Mouse (Mus musculus) lung, adult 2 months (tissue): ENCODE results near the gene Cryba1. TPM values are rescaled to one million over a fixed set of nuclear protein-coding genes. Genes with fewer than 3 reads are reported as not detected.

ENCODE experiments used
- DNase-seq: peaks from one replicate; pipeline ENCODE4 v3.0.0; 2022
- H3K4me1 ChIP-seq: fragments of 200-500 bp; 2 replicates; pipeline ENCODE4 v1.6.1; 2011; ENCODE audit warnings: low read length; ENCODE audit not compliant: control insufficient read depth, insufficient read depth
- H3K4me3 ChIP-seq: fragments of 200-500 bp; replicated peaks from 2 replicates; pipeline ENCODE3; 2011; ENCODE audit warnings: low read depth, mild to moderate bottlenecking, control low read depth, low read length; ENCODE audit errors: extremely low read depth
- CTCF ChIP-seq: fragments of 200-500 bp; IDR thresholded peaks from 2 replicates; pipeline ENCODE4 v1.5.1; 2011; ENCODE audit warnings: mild to moderate bottlenecking, low read length, control low read depth; ENCODE audit not compliant: insufficient read depth
- POLR2A ChIP-seq: fragments of 200-500 bp; IDR thresholded peaks from 2 replicates; pipeline ENCODE4 v1.6.1; 2011; ENCODE audit warnings: low read depth, mild to moderate bottlenecking, control low read depth, low read length, borderline replicate concordance; ENCODE audit errors: extremely low read depth
- WGBS: fragments of 180-500 bp; shearing (Covaris S2); methylation state at CpG from one replicate; pipeline ENCODE4 v1.1.7; 2018; 5-methylcytosine and 5-hydroxymethylcytosine counted together
- polyA plus RNA-seq: library from polyadenylated mRNA; depleted of rRNA; stranded (reverse); fragments of >200 nt; gene quantifications from 2 replicates; pipeline ENCODE4 v1.2.3, GENCODE M21; 2012; rRNA removed

The Cryba1 gene
- polyA plus RNA-seq: not detected in 2 replicates

DNA sequence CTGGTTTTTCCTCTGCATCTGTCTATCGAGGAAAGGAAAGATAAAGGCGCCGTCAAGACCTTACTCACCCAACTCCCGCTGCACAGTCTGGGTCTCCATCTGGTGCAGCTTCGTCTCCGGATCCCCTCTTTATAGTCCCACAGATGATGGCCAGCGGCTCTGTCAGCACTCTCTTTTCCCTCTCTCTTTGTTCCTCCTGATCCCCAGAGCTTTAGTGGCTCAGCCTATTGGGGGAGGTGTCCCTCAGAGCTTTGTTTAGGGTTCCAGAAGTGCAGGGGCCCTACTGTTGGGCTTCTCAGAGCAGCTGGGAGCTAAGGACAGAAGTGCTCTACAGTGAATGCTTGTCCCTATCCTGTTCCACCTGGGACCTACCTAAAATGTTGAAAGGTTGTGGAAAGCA, at the start of gene Cryba1:
Cryba1 (minus strand) TSS at position 101 of the 400 bp plus-strand sequence.
- DNase-seq: no peak
- Histone ChIP-seq H3K4me1 (no peaks in the 10 kb centered on the region), H3K4me3 (no peak within 1 kb of the TSS)
- TF ChIP-seq POLR2A: no peak
- no peak for TF ChIP-seq CTCF
- 71% methylated on average over 7 of the region's 7 CpGs for WGBS

DNA sequence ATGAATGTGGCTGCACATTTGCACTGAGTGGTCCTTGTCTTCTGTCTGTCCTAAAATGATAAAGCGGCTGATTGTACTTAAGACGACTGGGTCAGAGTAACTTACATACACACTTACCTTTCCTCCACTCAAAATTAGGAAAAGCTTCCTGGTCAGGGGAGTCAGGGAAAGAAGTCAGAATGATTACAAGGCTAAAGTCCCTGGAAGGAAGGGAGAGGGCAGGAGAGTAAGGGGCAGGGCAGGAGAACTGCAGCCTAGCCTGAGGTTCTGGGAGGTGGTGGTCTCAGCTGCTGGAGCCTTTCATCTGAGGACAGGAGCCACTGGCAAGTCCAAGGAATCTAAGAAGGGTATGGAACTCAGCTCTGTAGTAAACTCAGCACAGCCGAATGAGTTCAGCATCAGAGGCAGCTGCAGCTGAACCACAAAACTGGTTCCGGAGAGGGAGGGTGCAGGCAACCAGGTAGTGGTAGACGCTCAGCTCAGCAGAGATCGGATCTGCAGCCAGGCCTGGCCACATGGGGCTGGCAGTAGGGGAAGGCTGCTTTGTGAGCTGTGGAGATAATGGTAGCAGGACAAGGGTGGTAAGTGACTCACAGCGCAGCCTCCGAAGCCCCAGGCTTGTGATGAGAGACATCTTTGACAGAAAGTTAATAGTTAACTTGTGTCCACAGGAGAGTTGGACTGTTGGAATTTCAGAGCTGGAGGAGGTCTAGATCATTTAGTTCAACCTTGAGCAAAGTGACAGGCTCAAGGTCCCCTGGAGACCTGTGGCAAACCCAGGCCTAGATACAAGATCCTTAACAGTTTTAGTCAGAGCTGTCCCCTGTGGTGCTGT, 47.0 kb upstream of the Cryba1 start:
- peaks cover 8% of the 10 kb centered on the region for H3K4me1 ChIP-seq
- WGBS: 57% methylated on average over 8 of the region's 8 CpGs
- TF ChIP-seq POLR2A (no peak), CTCF (no peak)
- DNase-seq: no peak
- no peak overlapping the region for H3K4me3 ChIP-seq

DNA sequence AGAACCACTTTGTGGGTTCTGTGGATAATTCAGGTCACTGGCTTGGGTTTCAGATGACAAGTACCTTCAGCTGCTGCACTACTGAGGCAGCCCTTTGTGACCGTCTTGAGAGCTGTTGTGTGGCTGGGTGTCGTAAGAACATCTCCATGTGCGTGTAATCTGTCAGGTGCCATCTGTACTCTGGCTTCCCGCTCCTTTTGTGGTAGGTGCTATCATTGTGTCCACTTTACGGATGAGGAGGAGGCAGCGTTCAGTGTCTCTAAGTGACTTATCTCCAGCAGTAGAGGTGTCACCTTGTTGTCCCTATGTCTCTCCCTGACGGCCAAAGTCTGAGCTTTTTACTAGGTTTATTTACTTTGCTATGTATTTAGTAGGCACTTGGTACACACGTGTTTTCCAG, 45.3 kb upstream of the Cryba1 start:
- TF ChIP-seq CTCF (no peak), POLR2A (no peak)
- Histone ChIP-seq H3K4me3 (no peak overlapping the region), H3K4me1 (peaks cover 18% of the 10 kb centered on the region)
- 65% methylated on average over 8 of the region's 8 CpGs for WGBS
- no peak for DNase-seq

DNA sequence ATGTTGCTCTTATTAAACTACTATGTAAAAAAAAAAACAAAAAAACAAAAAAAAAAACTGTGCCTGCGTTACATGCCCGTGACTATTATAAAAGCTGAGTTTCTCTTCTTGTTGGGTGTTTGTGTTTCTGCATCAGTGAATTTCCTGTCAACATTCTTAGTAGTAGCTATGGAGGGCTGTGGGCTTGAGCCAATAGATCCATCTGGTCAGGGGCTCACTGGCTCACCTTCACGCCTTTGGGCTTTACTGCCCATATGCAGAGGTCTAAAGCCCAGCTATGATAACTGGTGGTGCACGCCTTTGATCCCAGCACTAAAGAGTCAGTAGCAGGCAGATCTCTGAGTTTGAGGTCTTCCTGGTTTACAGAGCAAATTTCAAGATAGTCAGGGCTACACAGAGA, 44.4 kb upstream of the Cryba1 start:
- 65% methylated on average over 4 of the region's 4 CpGs for WGBS
- H3K4me3 ChIP-seq: no peak overlapping the region
- TF ChIP-seq POLR2A (no peak), CTCF (no peak)
- no peak for DNase-seq
- H3K4me1 ChIP-seq: peaks cover 22% of the 10 kb centered on the region

DNA sequence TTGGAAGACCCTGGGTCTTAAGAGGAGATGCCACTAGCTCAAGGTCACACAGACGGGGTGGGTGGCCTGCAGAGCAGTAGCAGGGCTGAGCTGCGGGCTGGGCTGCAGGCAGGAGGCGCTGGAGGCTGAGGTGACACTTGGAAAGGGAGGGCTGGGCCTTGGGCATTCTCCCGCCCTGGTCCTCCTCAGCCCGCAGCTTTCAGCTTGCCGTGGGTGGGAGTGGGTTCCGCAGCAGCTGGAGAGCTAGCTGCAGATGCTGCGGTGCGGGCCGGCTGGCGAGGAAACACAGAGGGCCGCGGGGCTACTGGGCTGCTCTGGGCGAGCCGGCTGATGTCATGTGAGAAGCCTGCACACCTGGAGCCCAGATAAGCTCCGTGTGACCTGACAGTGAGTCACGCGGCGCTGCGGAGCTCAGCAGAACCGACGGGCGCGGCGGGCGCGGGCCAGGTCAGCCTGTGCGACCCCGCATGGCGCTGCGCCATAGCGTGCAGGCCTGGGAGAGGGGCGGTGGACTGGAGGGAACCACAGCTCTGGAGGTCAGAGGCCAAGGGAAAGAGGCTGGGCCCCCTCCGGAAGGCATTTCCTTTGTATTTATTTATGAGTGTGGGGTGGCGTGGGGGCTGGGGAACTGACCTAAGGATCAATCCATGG, 41.4 kb upstream of the Cryba1 start:
- peak; percentile 66 for DNase-seq
- peak; percentile 53; the same call in 1 of the 2 replicates for TF ChIP-seq CTCF
- TF ChIP-seq POLR2A: no peak
- WGBS: 7% methylated on average over 35 of the region's 35 CpGs

DNA sequence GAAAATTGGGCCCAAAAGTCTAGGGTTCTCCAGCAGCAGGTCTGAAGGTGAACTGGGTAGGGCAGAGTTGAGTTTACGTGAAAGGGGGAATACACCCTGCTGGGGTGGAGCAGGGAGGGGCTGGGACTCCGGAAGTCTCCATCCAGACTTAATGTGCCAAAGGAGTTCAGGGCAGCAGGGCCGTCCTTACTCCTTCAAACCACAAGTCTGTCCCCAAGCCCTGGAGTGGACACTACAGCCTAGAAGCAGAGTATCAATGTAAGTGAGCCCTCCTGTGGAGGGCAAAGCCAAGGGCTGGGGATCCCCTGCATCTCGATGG, 40.3 kb upstream of the Cryba1 start:
- 29% methylated on average over 4 of the region's 4 CpGs for WGBS
- Histone ChIP-seq H3K4me3 (no peak overlapping the region), H3K4me1 (peaks cover 28% of the 10 kb centered on the region)
- no peak for DNase-seq
- TF ChIP-seq POLR2A: no peak
- no peak for TF ChIP-seq CTCF

More for the DNA sequence above, 41.4 kb upstream of the Cryba1 start:
- peak overlapping the region; percentile 63 for H3K4me3 ChIP-seq
- peaks cover 28% of the 10 kb centered on the region for H3K4me1 ChIP-seq

DNA sequence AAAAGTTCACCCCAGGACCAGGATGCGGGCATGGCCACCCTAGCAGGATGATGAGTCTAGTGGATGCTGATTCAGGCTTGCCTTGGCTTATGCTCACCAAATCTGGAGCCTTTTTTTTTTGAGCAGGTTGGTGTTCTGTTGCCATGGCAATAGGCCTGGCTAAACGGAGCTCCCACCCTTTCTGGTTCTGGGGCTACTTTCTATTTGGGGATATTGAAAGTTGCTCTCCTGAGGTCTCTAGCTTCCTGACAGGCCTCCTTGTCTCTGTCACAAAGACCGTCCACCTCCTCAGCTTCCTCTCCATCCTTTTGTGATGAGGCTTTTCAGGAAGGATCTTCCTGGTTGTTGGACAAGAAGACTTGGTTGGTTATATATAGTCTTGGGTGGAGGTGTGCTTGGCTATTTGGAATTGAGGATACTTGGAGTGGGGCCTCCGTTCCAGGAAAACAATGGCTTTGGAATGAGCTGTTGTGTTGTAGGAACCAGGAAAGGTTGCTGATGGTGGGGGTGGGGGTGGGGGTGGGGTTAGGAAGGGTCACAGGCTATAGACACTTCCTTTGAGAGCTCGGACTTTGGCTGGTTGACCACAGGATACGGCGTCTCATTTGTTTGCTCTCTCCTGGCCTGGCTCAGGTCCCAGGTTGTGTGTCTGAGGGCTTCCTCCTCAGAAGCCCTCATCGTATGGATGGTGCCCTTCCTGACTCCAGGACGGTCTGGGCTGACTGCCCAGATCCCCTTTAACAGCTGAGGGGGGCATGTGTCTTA, 39.8 kb upstream of the Cryba1 start:
- Histone ChIP-seq H3K4me3 (peak overlapping the region; percentile 21), H3K4me1 (peaks cover 25% of the 10 kb centered on the region)
- TF ChIP-seq POLR2A (no peak), CTCF (no peak)
- WGBS: 32% methylated on average over 9 of the region's 9 CpGs
- peak; percentile 42 for DNase-seq

DNA sequence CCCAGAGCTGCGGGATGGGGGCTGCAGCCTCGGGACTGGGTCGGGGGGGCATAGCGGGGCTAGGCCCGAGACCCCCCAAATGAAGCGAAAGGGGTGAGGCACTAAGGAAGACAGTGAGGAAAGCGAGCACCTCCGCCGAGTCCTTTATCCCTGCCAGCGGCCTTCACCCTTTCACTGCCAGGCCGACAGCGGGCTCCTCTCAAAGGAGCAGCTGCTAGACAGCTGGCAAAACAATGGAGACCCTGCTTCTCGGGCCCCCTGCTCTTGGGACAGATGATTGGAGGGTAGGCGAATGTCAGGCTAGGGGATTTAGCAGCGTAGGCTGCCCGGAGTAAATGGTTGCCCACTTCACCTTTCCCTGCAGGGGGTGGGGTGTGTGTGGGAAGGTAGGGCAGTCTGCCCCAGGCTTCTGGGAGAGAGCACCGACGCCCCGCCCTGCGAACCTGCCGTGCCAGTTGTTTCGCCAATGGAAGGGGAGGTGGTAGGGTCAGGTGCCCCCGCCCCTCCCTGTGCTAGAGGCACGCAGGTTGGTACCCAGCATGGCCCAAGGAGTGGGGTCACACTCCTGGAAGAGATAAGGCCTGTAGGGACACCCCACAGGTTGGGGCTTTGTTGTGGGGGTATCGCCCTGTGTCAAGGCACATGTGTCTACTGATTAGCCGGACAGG, 38.7 kb upstream of the Cryba1 start:
- TF ChIP-seq POLR2A: peak; percentile 47; the same call in 1 of the 2 replicates
- TF ChIP-seq CTCF: no peak
- H3K4me3 ChIP-seq: peak overlapping the region; percentile 76
- peak; percentile 78 for DNase-seq
- H3K4me1 ChIP-seq: peaks cover 23% of the 10 kb centered on the region
- WGBS: 9% methylated on average over 26 of the region's 26 CpGs
